Mouse (Mus musculus): Measurements from ENCODE around the gene Erbb4. TPM values are rescaled to one million over a fixed set of nuclear protein-coding genes. Genes with fewer than 3 reads are reported as not detected.

Gene Erbb4
- total RNA-seq, 4 experiments from 2014 or later, result 43.8 to 51.8 (median 48.4) TPM

DNA sequence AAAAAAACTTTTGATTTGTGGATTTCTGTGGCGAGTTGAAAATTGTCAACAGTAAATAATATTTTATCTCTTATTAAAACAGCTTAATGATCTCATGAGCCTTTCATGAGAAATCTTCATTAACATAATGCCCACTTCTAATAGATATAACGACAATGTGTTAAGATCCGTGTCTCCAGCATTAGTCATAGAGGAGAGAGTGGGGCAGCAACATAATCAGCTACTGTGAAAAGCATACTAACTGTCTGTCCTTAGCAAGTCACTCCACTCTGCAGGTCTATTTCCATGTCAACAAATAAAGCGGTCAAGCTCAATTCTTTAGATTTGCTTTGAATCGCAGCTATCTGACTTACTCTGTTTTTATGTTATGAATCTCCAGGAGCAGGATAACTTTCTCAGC lies 80.0 kb downstream of the Erbb4 start:
- no peak for DNase-seq (ENCODE audit: low spot score in 2 of 2)

DNA sequence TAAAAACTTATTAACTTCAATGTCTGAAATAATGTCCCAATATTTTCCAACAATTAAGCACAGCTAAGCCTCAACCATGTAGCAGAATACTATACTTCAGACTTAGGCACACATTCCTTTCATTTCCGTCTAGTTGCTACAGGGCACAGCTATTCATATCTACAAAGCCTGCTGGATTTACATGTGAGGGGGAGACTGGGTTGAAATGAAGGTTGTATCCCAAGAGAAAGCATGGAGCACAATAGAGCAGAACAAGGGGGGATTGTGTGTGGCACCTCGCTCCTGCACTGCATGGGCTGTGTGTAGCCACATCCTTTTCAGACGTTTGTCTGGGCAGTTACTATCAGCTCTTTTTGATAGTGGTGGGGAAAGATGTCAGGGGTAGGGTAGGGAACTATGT lies 83.0 kb downstream of the Erbb4 start:
- no peak for DNase-seq (ENCODE audit: low spot score in 2 of 2)

DNA sequence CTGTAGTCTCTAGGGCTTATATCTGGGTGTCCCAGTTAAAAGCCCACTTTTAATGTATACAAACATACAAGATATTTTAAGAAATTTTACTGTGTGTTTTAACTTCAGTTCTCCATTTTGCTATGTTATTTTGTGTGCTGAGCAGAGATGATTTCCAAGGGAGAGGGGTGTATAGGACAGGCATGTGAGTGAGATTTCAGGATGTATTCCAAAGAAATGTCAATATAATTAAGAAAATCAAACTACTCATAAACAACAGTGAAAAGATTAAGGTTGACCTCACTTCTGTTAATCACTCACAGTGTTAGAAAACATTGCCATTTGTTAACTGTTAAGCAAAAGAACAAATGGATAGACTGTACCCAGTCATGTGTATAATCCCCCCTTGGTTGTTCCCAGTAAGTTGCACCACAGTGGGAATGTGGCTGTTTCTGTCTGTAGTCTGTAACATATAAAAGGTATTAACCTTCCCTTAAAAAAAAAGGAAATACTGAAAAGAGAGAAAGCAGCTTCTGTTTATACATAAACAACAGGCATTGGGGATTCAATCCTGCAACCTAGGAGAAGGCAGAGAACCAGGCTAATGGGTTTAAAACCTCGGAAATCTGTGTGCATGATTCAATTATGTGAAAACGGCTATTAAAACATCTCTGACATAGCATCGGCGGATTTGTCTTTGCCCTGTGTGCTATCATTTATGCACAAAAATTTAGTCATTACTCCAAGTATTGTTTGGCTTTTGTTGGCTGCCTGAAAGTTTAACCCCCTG lies 84.5 kb downstream of the Erbb4 start:
- no peak for DNase-seq (ENCODE audit: low spot score in 2 of 2)

DNA sequence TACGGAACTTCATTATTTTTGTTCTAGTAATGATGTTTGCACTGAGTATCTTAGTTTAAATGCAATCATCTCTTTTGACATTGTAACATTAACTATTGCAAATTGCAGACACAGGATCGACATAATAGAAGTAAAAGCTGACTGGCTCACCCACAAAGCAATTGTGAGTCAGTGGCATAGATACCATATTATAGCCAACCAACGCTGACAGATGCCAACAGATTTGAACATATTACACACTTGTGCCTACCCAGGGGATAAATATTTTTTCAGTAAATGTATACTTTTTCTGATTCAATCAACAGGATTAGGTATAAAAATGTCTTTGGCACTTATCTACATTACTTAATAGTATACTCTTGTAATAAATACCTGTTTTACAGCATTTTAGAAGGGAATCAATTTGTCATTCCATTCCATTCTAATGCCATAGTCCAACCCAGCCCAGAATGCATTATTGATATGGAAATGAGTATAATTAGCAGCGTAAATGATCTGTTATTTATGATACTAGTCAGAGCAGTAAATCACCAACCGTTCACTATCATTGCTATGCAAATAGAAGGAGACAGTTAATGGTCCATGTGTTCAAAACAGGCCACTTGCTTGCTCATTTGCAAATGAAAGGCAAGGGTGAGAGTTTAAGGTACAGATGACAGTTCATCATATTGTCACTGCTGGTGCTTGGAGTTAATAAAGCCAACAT lies 97.9 kb downstream of the Erbb4 start:
- no peak for DNase-seq (ENCODE audit: low spot score in 2 of 2)

DNA sequence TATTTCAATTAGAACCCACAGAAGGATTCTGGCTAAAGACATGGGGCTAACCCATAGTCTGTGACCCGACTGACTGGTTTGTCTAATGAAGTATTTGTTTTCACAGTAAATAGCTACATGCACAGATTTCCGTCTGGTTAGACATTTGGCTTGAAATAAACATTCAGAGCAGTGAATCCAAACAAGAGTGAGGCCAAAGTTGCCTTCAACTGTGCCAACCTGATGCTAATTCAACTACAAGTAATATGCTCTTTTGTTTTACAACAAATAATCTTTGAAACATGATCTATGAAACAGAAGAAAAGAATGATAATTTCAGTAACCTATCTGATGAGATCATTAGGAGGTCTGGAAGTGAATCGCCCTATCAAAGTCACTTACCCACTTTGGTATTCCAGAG lies 106.5 kb downstream of the Erbb4 start:
- no peak for DNase-seq (ENCODE audit: low spot score in 2 of 2)

DNA sequence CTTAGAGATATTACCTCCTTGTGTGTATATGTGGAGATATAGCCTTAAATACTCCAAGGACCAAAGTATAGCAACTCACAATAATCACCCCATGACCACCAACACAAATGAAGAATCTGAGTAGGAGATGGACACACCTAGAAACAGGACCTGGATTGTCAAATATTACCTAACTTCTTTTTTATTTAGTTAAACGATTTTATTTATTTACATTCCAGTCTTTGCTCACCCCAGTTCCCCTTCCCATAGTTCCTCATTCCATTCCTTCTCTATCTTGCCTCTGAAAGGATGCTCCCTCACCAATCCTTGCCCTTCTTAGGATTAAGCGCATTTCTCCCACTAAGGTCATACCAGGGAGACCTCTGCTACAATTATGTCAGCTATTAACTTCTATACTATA lies 128.6 kb downstream of the Erbb4 start:
- DNase-seq (ENCODE audit: low spot score in 2 of 2), result no peak

DNA sequence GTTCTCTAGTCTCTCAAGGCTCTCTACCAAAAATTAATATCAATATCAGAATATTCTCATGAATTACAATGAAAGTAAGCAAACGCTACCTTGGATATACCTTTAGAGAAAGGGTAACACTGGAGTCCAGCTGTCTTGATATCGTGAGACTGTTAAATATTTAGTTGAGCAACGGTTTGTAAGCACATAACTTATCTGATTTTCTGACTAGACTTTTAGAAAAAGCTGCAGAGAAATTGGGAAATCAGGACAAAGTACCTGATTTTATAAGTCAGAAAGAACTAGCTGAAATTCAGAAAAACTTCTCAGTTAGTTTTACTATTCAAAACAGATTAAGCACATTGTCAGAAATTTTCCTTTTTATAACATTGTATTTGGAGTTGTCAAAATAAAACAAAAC lies 129.3 kb downstream of the Erbb4 start:
- DNase-seq (ENCODE audit: low spot score in 2 of 2), result no peak

DNA sequence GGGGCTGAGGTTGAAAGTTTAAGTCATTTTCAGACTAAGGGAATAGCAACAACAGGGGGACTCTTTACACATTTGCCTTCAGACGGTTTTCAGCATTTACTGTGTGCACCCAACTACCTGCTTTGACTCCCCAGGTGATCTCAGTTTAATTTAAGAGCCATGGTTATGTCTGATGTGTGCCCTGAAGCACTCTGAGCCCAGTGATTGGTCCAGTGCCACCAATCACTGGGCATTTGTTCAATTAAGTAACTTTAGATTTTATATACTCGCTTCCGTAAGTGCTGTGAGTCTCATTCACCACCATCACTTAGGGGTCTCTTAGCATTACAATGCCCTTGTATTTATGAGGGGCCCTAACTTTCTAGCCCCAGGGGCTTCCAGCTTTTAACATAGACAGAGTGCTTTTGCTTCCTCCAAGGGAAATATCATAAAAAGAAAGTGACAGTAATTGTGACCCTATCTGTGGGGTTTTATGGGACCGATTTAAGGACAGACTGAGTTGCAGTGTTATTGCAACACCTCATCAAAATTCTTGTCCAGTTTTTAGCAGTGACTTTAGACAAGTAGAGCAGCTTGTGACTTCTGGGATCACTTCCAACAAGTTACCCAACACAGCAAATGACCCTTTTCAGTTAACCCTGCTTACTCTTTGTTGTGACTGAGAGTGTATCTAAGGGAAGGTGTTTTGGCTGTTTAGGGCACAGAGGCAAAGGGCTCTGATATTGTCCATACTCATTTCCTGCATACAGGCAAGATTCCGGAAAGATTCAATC lies 134.3 kb downstream of the Erbb4 start:
- no peak for DNase-seq (ENCODE audit: low spot score in 2 of 2)

DNA sequence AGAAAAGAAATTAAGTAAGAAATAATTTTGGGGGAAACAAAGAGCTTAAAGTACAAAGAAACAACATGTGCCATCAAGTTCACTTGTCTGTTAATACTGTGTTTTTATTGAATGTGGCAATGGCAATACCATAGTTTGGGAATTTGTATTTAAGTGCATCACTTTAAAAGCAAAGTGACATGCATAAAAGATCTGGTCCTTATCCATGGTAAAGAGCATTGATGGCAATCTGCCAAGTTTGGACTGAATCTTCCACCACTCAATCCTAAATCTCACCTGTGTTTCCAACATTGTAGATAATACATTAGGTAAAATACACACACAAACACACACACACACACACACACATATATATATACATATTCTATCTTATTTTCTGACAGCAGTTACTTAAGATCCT lies 143.7 kb downstream of the Erbb4 start:
- no peak for DNase-seq (ENCODE audit: low spot score in 2 of 2)

DNA sequence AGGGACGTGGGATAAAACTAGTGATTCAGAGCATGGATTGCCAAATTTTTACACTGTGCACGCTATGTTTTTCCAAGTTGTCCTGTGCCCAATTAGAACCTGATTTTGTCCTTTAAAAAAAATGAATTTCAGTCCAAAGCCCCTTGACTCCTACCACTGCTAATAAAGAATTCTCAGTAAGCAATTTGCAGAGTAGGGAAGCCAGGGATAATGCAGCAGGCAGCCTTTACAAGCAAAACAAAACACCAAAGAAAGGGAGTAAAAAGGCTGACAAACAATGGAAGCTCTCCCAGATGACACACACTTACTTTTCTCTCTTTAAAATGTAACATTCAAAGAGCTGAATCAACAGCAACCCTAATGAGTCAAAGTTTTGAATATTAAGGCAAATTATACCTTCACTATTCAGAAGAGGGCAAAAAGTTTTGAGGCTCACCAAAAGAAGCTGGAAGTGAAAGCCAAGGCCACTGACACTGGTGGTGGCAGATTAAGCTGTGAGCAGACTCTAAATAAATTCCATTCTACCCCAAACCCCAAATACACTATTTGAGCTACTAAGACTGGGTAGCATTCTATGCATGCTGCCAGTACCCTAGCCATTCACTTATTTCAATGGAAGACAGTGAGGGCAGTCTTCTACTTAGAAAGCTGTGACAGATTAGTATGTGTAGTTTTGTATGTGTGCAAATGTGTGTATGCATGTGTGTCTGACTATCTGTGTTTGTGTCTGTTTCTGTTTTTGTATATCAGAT lies 146.3 kb downstream of the Erbb4 start:
- DNase-seq (ENCODE audit: low spot score in 2 of 2), result no peak

DNA sequence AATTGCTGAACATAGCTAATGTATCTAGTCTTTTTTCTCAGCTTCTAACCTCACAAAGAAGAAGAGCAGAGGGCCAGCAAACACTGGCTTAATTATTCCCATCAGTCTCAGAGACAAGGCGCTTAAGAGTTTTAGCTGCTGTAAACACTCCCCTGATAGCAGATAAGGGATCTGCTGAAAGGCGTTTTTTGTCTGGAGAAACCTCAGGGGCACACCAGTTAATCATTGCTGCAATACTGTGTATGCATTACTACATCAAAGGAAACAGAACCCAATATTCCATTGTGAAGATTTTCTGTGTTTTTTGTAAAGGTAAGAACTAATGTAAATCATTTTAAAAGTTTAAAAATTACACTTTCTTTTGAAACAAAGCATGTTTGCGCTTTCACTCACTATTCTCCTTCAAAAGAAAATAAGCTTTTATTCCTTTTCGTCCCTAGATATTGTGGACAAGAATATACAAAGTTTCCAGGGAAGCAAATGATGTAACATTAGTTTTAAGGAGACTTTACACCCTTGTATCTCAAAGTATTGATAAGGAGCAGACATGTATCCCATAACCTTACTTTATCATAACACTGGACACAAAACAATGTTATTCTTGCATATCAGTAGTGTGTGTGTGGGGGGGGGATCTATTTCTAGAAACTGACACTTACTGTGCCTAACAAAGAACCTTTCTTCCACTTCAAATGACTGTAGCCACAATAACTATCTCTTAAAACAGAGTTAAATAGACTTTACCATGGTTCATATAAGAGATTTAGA lies 150.9 kb downstream of the Erbb4 start:
- DNase-seq (ENCODE audit: low spot score in 2 of 2), result no peak

DNA sequence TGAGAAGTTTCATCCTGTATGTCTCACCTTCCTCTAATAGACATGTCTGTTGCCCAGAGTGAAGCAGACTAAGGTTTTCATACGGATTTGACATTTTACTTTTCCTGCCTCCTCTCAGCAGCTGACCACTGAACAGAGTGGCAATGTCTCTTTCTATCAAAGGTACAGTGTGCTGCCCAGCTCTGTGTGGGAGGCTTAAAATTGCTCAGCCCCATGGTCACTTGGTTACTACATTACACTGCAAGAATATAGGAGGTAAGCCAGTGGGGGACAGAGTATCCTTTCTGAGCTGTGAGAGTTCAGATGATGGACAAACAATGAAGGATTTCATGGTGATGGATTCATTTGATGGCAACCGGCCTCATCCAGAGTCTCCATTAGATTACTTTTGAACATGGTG lies 152.4 kb downstream of the Erbb4 start:
- no peak for DNase-seq (ENCODE audit: low spot score in 2 of 2)

DNA sequence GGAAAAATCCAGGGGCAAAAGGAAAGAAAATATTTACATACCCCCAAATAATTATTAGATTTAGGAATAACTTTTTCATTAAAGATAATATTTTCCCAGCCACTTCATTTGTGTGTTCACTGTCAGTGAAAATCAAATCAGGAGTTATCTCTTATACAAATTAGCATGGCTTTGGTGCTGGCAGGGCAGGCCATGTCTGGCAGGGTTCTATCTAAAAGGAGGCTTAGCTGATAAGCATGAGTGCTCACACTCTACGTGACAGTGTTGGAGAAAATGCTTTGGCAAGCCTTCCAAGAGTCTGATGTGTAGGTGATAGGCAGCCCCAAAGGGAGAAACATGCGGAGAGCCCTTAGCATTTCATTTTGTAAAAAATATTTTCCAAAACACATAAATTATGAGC lies 164.7 kb downstream of the Erbb4 start:
- DNase-seq (ENCODE audit: low spot score in 2 of 2), result no peak

DNA sequence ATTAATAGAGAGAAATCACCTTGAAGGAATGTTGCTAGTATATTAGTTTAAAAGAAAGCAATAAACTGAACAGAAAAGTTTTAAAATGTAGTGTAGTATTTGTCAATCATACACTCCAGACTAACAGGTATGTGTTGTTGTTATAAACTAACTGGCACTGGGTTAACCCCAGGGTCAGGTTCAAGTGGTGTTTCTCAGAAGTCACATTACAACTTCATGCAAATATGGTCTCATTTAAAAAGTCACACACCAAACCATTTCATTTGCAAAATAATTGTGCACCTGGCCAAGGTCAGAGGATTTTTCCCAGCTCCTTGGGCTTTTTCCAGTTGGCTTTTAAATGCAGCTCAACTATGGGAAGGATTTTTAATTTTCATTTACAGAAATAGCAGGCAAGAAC lies 173.1 kb downstream of the Erbb4 start:
- DNase-seq (ENCODE audit: low spot score in 2 of 2), result no peak

DNA sequence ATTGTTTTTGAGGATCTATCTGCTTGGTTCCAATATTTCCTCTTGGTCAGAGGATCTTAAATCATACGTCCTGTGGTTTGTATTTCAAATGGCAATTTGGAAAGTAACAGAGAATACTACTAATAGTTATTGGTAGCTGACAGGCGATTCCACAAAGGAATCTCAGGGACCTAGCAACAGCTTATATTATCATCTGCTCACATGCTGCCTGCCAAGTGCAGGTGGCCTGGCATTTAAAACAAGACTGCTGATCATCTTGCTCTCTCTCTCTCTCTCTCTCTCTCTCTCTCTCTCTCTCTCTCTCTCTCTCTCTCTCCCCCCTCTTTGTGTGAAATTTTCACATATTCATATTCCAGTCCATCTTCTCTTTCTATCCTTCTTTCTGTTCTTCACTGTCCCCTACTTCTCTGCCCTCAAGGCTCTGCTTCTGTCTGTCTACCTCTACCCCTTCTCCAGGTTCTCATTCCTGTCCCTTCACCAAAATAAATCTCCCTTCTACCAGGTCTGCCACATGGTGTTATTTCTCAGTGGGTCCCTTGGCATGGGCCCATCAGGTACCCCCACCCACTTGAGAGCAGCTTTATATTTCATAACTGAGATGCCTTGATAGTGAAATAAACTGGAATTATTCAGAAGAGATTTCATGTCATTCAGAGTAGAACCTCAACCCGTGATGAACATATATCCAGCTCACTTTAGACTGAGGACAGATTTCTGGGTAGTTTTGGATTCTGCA lies 174.4 kb downstream of the Erbb4 start:
- no peak for DNase-seq (ENCODE audit: low spot score in 2 of 2)

DNA sequence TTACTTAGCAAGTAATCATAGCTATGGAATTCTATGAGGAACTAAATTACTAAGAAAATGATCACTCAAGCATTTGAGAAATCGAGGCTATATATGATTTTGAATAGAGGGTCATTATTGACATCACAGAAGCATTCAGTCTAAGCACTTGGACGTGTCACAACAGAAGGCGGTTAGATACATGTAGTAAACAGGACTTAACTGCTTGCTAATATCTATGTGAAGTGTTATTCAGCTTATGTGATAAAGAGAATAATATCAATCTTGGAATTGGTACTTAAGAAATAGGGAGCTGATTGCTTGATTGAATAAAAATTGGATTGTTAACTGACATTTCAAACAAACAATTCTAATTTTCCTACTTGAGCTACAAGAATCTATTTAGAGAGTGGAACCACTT lies 190.0 kb downstream of the Erbb4 start:
- no peak for DNase-seq (ENCODE audit: low spot score in 2 of 2)

DNA sequence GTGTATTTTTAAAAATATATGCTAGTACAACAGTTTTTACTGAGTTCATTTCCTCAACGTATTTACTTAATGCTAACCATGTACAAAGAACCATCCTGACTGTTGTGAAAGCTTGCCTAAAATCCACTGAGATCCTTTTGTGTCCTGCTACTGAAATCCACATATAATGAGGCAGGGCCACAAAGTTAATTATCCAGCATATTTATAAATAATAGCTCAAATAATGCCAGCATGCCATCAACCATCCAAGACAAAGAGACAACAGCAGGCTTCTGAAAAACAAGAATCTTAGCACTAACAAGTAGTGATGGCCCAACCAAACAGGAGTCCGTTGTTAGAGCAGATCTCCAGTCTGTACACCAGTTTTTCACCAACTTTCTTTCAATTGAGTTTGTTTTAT lies 215.8 kb downstream of the Erbb4 start:
- DNase-seq (ENCODE audit: low spot score in 2 of 2), result no peak

DNA sequence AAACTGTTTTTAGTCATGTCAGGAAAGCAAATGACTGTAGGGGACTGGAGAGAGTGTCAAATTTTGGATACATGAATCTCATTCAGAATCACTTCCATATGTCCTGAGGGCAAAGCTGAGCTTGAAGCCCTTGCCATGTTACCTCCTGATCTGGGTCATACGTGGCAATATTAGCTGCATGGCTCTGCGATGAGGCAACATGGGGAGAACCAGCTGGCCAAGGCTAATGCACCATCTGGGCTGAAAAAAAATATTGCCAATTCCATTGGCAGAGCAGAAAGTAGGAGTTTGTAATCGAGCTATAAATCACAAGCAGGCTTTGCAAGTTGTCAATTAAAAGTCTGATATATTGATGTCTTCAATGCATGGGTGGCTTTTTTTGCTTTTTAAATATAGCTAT lies 221.0 kb downstream of the Erbb4 start:
- DNase-seq (ENCODE audit: low spot score in 2 of 2), result peak; percentile 15 to 38

DNA sequence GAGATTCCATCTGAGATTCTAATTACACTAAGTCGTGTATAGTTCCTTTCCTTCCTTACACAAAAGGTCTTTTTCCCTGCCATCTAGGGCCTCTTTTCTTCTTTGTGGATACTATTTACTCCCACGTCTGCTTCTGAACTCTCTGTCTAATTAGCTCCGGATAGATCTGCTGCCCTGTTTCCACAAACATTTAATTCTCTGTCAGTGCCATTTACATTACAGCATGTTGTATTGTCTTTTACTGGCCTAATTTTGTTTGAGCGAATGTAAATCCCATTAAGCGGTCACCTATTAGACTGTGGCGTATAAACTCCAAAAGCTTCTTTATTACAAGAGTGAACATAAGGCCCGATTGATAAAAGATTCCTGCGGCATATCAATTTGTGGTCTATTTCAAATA lies 232.9 kb downstream of the Erbb4 start:
- DNase-seq (ENCODE audit: low spot score in 2 of 2), result no peak

DNA sequence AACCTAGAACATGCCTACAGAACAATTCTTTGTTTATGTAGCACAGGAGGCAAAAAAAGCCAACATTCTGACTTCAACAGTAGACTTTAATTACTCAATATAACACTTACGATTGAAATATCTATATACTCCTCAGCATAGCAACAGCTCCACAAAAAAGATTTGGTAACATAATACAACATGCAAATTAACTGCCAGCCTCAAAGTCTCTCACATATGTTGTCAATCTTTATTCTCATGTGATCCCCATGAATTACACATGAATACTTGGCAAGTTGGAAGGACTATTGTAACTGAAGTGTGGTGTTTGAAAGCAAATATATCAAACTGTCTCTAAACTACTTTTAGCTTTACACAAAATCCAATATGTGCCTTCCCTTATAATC lies 234.2 kb downstream of the Erbb4 start:
- DNase-seq (ENCODE audit: low spot score in 2 of 2), result no peak
